8 mouse cellular contexts compared by ENCODE assay signal in genomic region chr19:37530601-37531000, GRCm38 (mm10).
"Had no signal": no experiment of that assay in that cellular context is flagged by ENCODE, and none has a peak within 500 bp of the region (broad histone marks: within the 10 kb centered on the region; RNA-seq: fewer than 3 reads in every experiment).

No protein-coding gene starts in this region.

- DNase-seq: lung, adult 2 months had no signal

- H3K4me3 ChIP-seq: megakaryocyte, embryonic 14.5 days; midbrain, embryonic 13.5 days; midbrain, embryonic 15.5 days; neural tube, embryonic 12.5 days; stomach, embryonic 15.5 days had no signal

- H3K27ac ChIP-seq: macrophage; midbrain, embryonic 13.5 days; midbrain, embryonic 15.5 days; neural tube, embryonic 12.5 days; stomach, embryonic 15.5 days; stomach, postnatal 0 days had no signal
